Mouse (Mus musculus) gonadal fat pad, adult 2 months (tissue): ENCODE data around the gene Syk. TPM values are rescaled to one million over a fixed set of nuclear protein-coding genes. Genes with fewer than 3 reads are reported as not detected.

Source experiments
- DNase-seq: peaks from one replicate; pipeline ENCODE4 v3.0.0-alpha.2; 2012; ENCODE audit warnings: low read depth
- polyA plus RNA-seq: library from polyadenylated mRNA; depleted of rRNA; stranded (reverse); fragments of >200 nt; gene quantifications from 2 replicates; pipeline ENCODE4 v1.2.3, GENCODE M21; 2012

Gene Syk
- polyA plus RNA-seq, 1 experiment, result 23.1 TPM

- DNase-seq, result no peak
Observed at GRCm38 (mm10) chr13:52600015-52600643, 17.2 kb downstream of the Syk start.

- no peak for DNase-seq
Observed at GRCm38 (mm10) chr13:52602752-52603151, 19.8 kb downstream of the Syk start.

- DNase-seq, result no peak
Observed at GRCm38 (mm10) chr13:52603704-52604349, 20.9 kb downstream of the Syk start.

DNA sequence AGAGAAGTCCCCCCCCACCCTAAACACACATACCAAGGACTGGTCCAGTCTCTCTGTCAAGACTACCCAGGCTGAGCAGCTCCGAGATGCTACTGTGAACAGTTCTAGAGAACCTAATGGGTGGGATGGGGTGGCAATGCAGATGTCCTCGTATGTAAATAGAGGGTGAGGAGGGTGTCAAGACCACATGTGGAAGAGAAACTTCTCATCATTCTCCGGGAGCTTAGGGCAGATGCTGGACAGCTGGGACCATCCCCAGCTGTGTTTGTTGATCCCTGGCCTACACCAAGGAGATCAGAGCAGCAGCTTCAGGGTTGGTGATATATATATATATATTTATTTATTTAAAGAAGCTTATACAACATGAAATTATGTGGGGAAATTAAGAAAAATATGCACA is 22.0 kb downstream of the Syk start:
- no peak for DNase-seq

GRCm38 (mm10) chr13:52605911-52606310 is 22.9 kb downstream of the Syk start:
- no peak for DNase-seq

- DNase-seq, result no peak
Observed at GRCm38 (mm10) chr13:52606656-52607275, 23.8 kb downstream of the Syk start.

GRCm38 (mm10) chr13:52607964-52608363 is 25.0 kb downstream of the Syk start:
- no peak for DNase-seq

GRCm38 (mm10) chr13:52610463-52610862 is 27.5 kb downstream of the Syk start:
- DNase-seq, result no peak

DNA sequence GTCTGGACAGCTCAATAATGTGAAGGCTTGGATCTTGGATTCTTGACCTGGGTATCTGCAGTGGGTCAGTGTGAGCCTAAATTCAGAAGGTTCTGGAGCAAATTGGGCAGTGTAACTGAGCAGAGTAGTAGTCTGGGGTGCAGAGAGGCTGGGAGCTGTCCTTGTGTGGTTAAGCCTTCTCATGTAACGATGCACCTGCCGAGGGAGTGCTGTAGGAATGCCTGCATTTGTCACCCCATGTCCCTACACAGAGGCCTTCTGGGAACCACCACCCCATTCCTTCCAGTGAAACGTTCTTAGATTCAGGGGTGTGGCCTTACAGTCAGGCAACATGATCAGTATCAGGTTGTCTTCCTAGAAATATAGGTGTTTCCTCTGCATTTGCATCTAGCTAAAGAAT is 30.3 kb downstream of the Syk start:
- DNase-seq, result no peak

- DNase-seq, result no peak
Observed at GRCm38 (mm10) chr13:52615085-52615484, 32.1 kb downstream of the Syk start.

DNA sequence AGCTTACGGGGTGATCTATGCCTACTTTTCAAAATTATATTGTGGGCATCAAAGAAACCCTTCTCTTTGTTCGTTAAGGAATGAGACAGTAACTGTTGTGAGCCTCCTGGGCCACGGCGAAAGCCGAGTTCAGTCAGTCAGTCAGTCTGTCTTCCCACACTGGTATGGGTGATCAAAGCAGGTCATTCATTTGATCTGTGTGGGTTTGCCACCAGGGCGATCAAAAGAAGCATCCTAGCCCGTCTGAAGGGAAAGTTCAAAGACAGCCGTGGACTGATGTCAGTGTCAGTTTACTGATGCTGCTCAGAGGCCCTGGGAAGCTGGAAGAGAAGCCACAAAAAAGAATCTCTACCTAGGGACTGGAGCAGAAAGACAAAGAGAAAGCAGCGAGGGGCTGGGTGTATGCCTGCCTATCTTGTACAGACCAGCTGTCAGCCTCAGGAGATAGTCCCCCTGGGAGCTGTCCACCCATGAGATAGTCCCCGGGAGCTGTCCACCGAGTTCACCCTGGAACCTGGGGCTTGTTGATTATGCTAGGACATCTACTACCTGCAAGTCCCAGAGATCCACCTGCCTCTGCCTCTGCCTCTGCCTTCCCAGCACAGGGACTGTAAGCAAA is 34.2 kb downstream of the Syk start:
- no peak for DNase-seq

- no peak for DNase-seq
Observed at GRCm38 (mm10) chr13:52618592-52618991, 35.6 kb downstream of the Syk start.

DNA sequence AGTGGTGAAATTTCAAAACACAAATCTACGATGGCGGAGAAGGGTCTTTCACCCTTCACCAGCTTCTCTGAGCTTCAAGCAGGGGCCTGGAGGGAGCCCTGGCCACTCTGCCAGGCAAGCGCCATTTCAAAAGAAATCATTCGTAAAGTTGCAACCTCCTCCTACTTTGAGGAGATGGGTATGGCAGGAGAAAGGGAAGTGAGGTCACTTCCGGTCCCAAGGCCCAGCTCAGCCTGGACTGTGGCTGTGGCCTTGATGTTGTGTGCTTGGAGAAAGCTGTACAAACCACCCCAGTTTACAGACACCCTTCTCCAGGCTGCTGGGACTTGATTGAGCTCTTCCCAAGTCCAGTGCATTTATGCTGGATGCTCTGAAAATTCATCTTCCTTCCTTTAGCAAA is 36.5 kb downstream of the Syk start:
- DNase-seq, result no peak

- no peak for DNase-seq
Observed at GRCm38 (mm10) chr13:52624038-52624437, 41.1 kb downstream of the Syk start.

DNA sequence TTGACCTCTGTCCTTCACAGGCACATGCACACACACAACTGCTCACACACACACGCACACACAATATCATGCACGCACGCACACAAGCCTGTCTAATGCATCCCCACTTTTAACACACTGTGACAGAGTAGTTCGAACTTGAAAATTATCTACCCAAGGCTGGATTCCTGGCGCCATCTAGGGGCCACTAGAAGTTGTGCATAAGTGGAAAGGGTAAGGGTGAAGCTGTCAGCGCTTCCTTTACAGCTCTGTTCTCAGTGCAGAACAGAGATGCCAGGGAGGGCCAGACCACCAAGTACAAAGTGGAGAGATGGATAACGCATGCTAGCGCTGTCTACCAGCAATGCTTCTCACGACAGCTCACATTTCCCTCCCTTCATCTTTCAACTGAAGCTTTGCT is 45.6 kb downstream of the Syk start:
- no peak for DNase-seq

GRCm38 (mm10) chr13:52631624-52632023 is 48.7 kb downstream of the Syk start:
- no peak for DNase-seq

DNA sequence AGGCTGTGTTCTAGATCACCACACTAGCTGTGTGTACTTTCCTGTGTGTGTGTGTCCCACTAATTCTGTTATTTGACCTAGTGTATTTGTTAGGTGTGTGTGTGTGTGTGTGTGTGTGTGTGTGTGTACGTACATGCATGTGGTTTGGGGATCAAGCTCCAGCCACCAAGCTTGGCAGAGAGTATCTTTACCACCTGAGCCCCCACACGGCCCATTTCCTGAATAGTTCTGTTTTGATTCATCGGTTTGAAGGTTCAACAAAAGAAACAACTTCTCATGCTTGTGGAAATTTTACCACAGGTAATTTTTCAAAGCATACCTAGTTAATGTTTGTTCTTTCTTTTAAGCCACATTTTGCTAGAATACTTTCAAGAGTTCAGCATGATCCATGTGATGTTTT is 52.5 kb downstream of the Syk start:
- no peak for DNase-seq

GRCm38 (mm10) chr13:52636176-52636748 is 53.3 kb downstream of the Syk start:
- no peak for DNase-seq

GRCm38 (mm10) chr13:52646566-52646965 is 63.6 kb downstream of the Syk start:
- no peak for DNase-seq

- DNase-seq, result no peak
Observed at GRCm38 (mm10) chr13:52647996-52648712, 65.2 kb downstream of the Syk start.

GRCm38 (mm10) chr13:52649791-52650418 is 66.9 kb downstream of the Syk start:
- DNase-seq, result no peak
